Mouse (Mus musculus) small intestine, adult 2 months (tissue): Measurements from ENCODE around the gene Mnt.

ENCODE experiments used
- CTCF ChIP-seq: fragments of 200-500 bp; IDR thresholded peaks from 2 replicates; pipeline ENCODE4 v1.5.1; 2012; ENCODE audit warnings: low read depth, mild to moderate bottlenecking, control low read depth, inconsistent platforms, low read length, moderate library complexity, mixed read lengths; ENCODE audit not compliant: insufficient replicate concordance, insufficient read length; ENCODE audit errors: extremely low read depth
- POLR2A ChIP-seq: fragments of 200-500 bp; IDR thresholded peaks from 2 replicates; pipeline ENCODE4 v1.6.1; 2012; ENCODE audit warnings: low read depth, mild to moderate bottlenecking, control low read depth, inconsistent platforms, low read length, moderate library complexity

GRCm38 (mm10) chr11:74810134-74810533, 20.6 kb upstream of the Mnt start:
- no peak for TF ChIP-seq POLR2A
- TF ChIP-seq CTCF: no peak
